Mouse (Mus musculus) lung, adult 2 months (tissue): ENCODE data around the gene Ostn.

Source experiments
- CTCF ChIP-seq: fragments of 200-500 bp; IDR thresholded peaks from 2 replicates; pipeline ENCODE4 v1.5.1; 2011; ENCODE audit warnings: mild to moderate bottlenecking, low read length, control low read depth; ENCODE audit not compliant: insufficient read depth
- POLR2A ChIP-seq: fragments of 200-500 bp; IDR thresholded peaks from 2 replicates; pipeline ENCODE4 v1.6.1; 2011; ENCODE audit warnings: low read depth, mild to moderate bottlenecking, control low read depth, low read length, borderline replicate concordance; ENCODE audit errors: extremely low read depth

DNA sequence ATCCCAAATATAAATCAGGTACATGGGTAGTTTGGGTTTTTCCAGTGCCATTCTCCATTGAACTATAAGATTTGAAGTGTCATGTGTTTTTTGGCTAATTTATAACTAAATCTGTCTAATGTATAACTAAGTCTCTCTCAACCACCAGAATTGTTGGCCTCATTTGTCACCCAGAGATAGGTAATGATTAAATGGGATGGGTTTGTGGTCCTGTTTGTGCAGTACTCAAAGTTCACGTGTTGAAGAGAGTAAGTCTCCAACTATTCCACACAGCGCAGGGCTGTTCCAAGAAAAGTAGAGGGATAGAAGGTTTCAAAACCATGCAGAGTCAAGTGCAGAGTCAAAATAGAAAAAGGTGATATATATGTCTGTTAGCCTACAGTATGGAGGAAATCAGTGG lies 68.0 kb downstream of the Ostn start:
- no peak for TF ChIP-seq CTCF
- TF ChIP-seq POLR2A: no peak
